Mouse (Mus musculus): ENCODE data around the gene Fam208a.

Gene Fam208a

DNA sequence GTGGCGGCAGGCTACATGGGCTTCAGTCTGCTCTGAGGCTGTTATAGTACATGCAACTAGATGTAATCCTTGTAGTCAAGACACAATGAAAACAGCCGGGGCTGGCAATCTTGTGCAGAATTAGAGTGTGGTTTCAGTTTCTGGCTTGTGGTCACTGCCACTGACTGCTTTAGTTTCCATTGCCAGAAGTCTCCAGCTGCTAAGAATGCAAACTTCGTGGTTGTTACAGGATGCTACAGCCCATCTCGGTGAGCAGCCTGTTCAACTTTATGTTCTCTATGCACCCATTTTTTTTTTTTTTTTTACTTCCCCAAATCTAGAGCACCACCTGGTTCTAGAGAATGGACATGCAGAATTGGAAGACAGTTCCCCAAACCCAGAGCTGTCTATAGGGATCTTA is 23.2 kb upstream of the Fam208a start:
- no peak for TF ChIP-seq GATA4 (IDR thresholded peaks at IDR 0.05; ENCODE audit: insufficient replicate concordance, low read length)

DNA sequence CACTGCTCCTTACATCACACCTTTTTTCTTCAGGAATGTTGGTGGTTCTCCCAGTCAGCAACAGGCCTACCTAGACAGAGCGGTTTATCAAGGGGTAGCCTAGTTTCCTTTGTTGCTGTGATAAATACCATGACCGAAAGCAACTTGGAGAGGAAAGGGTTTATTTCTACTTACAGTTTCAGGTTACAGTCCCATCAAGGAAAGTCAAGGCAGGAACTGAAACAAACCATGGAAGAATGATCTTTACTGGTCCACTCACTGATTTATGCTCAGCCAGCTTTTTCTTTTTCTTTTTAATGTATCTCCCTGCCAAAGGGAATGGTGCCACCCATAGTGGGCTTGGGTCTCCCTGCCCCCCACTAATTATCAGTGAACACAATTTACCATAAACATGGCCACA is 22.7 kb upstream of the Fam208a start:
- no peak for TF ChIP-seq GATA4 (IDR thresholded peaks at IDR 0.05; ENCODE audit: insufficient replicate concordance, low read length)

DNA sequence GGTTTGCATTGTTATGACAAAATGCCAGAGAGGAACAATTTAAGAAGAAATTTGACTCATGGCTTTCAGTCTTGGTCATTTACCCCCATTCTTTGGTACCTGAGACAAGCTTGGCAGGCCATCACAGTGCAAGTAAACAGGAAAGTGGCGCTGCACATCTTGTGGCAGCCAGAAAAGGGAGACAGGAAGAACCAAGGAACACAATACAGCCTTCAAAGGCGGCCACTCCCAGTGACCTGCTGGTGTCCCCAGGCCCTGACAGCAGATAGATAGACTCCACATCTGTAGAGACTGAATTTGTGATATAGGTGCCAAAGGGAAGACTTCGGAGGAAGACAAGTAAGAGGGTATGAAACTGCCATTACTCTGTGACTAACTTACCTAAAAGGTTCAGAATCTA is 20.4 kb upstream of the Fam208a start:
- no peak for TF ChIP-seq GATA4 (IDR thresholded peaks at IDR 0.05; ENCODE audit: insufficient replicate concordance, low read length)

DNA sequence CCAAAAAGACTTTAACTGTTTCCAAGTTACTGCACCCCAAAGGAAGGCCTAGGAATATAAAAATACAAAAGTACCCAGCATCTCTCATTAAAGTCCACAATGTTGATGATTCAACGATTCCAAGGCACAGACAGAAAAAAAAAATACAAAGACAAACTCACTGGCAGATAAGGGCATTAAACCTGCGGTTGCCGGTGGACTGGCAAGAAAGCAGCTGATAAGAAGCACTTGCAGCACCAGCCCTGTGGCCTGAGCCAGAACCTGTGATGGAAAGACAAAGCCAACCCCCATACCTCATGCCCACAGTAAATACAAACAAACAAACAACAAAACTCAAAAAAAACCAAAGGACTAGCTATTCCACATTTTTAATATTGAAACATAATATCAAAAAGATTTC is 19.0 kb upstream of the Fam208a start:
- TF ChIP-seq GATA4 (IDR thresholded peaks at IDR 0.05; ENCODE audit: insufficient replicate concordance, low read length), result no peak

DNA sequence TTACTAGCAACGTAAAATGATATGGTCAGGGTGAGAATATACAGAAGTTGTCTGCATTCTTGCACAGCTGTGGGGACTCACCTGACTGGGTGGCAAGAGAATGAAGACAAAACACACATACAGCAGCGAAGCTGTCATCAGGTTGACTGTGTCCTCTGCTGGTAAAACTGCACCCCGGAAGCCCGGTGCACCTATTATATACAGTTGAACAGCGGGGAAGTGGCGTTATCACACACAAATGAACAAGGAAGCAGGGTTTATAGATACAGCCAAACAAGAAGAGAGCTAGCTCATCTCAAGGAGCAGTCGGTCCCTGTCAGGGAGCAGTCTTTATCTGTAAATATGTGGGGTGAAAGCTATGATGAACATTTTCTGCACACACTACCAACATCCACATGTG is 17.1 kb upstream of the Fam208a start:
- no peak for TF ChIP-seq GATA4 (IDR thresholded peaks at IDR 0.05; ENCODE audit: insufficient replicate concordance, low read length)

DNA sequence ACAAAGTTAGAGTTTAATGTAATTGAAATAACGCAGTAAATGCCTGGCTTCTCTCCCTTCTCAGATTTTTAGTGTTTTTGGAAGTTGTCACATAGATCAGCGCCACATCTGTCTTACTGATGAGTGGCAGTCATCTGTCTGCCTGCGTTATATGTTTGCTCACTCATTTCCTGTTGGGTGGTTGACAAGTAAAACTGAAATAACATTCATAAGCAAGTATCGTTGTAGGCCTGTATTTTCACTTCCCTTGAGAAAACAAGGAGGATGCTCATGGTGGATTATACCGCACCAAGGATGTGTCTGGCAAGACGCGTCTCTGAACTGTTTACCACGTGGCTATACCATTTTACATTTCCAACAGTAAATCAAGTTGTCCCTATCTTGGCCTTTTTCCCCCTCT is 15.9 kb upstream of the Fam208a start:
- TF ChIP-seq GATA4 (IDR thresholded peaks at IDR 0.05; ENCODE audit: insufficient replicate concordance, low read length), result no peak

DNA sequence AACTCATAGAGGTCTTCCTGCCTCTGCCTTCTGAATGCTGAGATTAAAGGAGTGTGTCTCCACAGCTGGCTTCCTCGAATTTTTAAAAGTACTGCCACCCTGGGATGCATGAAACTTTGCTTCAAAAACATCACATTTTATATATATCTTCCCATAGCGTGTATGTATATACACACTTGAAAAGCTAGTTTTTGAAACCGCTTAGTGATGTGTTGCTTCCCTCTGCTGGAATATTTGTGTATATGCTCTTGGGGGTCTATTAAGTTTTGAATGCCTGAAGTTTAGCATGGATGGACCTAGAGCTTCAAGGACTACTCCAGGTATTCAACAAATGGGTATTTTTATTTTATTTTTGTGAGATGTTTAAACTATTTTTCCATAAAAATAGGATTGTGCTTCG is 14.7 kb upstream of the Fam208a start:
- no peak for TF ChIP-seq GATA4 (IDR thresholded peaks at IDR 0.05; ENCODE audit: insufficient replicate concordance, low read length)

DNA sequence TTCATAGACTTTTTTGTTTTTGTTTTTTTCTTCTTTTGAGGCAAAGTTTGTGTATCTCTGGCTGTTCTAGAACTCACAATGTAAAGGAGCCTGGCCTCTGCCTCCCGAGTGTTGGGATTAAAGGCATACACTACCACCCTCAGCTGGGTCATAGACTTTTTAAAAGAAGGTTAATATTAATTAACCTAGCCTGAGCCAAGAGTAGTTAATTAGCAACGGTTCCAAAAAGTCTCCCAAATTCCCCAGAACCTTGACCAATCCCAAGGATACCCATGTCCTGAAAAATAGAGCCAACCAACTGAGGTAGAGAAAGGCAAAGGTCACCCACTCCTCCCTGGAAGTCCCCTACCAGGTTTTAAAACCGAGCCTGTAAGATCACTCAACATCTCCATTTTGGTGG is 7.8 kb upstream of the Fam208a start:
- no peak for TF ChIP-seq GATA4 (IDR thresholded peaks at IDR 0.05; ENCODE audit: insufficient replicate concordance, low read length)

DNA sequence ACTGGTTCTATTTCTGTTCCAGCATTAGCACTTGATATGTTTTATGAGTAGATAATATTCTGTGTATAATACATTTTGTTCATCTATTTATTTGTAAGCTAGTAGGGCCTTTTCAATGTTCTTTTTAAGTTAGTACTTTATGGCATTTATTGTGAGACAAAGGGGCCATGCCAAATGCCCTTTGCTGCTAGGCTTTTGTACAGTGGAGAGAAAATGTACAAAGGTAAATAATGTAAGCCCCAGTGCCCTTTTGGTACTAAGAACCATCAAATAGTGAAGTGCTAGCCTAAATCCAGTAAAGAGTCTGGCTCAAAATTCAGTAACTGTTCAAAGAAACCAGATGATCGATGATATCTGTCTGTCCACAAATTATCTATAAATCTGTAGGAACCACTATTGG is 6.3 kb upstream of the Fam208a start:
- TF ChIP-seq GATA4 (IDR thresholded peaks at IDR 0.05; ENCODE audit: insufficient replicate concordance, low read length), result no peak

DNA sequence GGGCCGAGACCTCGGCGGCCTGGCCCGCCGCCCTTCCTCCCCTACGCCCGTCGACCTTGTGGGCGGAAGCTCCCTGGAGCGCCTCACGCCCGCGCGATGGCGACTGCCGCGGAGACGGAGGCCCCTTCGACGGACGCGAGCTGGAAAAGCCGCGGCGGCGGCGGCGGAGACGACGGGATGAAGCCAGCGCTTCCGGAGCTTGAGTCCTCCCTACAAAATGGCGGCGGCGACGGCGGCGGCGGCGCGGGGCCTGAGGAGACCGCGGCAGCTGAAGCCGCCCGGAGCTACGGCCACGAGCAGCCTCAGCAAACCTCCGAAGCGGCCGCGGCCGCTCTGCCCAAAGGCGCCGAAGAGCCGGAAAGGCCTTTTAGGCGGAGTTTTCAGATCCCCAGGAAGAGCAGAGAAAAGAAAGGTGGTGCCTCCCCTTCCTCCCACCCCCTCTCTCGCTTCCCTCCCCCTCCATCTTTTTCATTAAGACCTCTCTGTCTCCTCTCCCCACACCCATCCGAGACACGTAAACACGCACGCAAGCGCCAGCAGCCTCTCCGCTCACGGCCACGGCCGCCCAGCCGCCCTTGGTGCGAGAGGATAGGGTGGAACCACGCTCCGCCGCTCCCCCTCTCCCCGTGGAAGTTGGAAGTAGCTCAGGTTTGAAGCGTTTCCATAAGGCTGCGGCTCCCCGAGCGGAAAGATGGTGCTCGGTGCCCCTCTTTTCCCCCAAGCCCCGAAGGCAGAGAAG is 508 bp downstream of the Fam208a start:
- TF ChIP-seq GATA4 (IDR thresholded peaks at IDR 0.05; ENCODE audit: insufficient replicate concordance, low read length), result no peak

DNA sequence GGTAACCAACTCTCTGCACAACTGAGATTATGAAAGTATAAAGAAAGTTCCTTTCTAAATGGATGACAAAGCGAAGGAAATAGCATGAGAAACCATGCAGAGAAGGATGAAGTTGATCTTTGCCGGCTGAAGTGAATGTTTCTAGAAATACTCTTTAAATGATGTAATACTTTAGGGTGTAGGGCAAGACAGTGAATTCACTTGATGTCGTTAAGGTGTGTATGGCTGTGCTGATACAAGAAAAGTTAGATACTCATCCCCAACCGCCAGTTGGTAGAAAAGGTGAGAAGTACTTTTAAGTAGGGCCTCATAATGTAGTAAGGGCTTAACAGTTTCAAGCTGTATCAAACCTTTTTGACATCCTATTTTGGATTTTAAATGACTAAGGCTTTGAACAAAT is 1.6 kb downstream of the Fam208a start:
- no peak for TF ChIP-seq GATA4 (IDR thresholded peaks at IDR 0.05; ENCODE audit: insufficient replicate concordance, low read length)

DNA sequence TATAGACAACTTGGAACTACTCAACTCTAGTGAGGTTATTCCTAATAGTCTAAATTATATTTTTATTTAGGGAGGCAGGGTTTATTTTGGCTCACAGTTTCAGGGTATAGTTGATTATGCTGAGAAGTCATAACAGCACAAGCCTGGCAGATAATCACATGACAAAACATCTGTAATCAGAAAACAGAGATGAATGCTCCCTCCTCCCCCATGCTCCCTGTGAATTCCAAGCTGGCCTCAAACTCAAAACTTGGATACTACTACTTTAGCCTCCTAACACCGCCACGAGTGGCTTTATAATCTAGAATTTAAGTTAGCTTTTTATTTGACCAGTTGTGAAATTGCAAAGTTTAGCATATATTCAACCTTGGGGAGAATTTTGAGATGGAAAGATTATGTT is 3.4 kb downstream of the Fam208a start:
- TF ChIP-seq GATA4 (IDR thresholded peaks at IDR 0.05; ENCODE audit: insufficient replicate concordance, low read length), result no peak

DNA sequence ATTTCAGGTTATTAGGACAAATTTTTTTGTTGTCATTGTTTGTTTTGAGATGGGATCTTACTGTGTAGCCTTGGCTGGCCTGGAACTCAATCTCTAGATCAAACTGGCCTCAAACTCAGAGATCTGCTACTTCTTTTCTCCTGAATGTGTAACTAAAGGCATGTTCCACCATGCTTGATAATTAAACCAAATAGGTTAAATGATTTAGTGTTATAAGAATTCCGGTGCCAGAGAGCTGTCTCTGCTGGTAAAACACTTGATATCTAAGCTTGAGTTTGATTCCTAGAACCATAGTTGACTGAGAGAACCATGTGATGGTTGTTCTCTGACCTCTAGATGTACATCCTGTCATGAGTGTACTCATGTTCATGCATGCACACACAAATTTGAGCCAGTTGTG is 7.5 kb downstream of the Fam208a start:
- TF ChIP-seq GATA4 (IDR thresholded peaks at IDR 0.05; ENCODE audit: insufficient replicate concordance, low read length), result no peak

DNA sequence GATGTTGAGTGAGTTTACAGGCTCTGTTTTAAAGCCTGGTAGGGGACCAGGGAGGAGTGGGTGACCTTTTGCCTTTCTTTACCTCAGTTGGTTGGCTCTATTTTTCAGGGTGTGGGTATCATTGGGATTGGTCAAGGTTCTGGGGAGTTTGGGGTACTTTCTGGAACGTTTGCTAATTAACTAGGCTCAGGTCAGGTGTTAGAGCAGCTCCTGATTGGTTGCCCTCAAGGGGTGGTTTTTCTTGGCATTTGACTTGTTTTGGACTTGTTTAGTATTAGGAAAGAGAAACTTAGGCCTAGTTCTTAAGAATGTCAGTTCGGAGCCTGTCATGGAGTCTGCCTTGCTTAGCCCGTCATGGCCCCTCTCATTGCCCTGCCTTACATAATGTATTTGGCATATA is 8.2 kb downstream of the Fam208a start:
- TF ChIP-seq GATA4 (IDR thresholded peaks at IDR 0.05; ENCODE audit: insufficient replicate concordance, low read length), result no peak

DNA sequence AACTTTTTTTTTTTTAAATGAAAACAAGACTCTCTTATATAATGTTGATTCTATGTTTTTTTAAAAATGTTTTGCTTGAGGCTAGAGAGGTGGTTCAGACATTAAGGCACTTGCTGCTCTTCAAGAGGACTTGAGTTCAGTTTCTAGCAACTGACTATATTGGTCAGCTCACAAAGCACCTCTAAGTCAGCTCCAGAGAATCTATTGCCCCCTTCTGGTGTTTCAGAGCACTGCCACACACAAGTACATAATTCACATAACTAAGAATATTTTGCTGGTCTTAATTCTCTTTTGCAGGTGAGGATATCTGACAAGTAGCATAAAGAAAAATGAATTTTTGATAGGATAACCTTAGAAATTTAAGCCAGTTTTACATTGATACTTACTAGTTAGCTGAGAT is 12.3 kb downstream of the Fam208a start:
- TF ChIP-seq GATA4 (IDR thresholded peaks at IDR 0.05; ENCODE audit: insufficient replicate concordance, low read length), result no peak

DNA sequence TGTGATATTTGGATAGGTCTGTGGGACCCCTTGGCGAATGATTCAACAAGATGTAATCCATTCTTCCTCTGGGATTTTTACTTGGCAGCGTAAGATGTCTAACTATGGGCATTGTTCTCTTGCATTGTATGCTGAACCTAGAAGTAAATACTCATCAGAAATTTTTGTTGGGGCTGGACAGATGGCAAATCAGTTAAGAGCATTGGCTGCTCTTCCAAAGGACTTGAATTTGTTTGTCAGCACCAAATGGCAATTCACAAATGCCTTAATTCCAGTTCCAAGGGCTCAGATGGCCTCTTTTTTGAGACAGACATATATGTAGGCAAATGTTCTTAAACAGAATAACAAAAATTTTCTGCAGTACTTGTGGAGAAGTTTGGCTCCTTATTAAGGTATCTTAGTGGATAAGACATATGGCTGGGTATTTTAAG is 16.2 kb downstream of the Fam208a start:
- TF ChIP-seq GATA4 (IDR thresholded peaks at IDR 0.05; ENCODE audit: insufficient replicate concordance, low read length), result no peak

DNA sequence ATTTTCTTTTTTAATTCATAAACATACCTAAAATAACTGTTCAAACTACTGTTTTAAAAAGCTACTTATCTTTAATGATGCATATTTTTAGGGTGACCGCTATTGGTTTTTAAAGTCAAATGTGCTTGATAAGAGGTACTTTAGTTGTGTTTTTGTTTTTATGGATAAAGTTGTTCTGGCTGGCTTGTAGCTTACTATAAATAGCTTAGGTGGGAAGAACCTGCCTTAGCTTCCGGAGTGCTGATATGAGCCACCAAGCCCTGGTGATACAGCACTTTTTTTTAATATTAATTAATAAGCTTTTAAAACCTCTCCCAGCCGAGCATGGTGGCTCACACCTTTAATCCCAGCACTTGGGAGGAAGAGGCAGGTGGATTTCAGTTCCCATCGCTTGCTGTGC is 18.3 kb downstream of the Fam208a start:
- no peak for TF ChIP-seq GATA4 (IDR thresholded peaks at IDR 0.05; ENCODE audit: insufficient replicate concordance, low read length)

Data from liver, adult (tissue).